Mouse (Mus musculus) right cerebral cortex, postnatal 4 days (tissue): ENCODE data around the gene Cdc14b.

Source experiments
- DNase-seq: peaks from one replicate; pipeline ENCODE4 v3.0.0-alpha.2; 2022

Cdc14b gene

DNA sequence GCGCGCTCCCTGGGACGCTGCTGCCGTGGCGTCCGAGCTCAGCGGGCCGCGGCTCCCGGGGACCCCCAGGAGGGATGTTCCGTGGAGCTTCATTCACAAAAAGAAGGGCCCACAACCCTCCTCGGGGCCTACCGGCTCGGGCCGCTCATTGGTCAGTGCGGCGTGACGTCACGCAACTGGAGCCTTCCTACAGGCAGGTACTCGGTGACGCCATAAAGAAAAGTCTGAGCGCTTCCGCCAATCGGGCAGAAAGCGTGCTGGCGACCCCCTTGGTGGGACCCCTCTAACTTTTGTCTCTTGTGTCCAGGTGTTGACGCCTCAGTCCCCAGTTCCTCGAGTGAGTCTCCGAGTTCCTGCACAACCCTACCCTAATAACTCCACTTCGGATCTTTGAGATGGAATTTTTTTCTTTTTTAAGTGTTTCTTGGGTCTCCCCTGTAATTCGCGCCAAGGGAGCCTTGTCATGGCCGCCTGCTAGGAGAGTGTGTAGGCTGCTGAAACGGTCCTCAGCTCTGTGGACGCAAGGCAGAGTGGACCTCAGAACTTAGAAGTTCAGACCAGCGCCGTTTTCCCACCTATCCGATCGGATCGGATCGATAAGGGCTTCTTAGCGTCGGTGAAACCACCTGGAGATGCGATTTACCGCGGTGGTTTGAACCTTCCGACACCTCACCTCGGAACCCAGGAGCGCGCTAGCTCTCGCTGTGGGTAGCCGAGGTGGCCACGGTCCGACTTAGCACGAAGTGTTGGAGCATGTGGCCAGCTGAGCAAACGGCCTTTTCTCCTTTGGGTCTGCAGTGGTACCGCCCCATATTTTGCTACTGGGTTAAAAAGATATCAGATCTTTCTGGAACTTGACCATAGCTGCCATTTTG is at the start of gene Cdc14b:
Gene Cdc14b, minus strand, starts transcription at position 412 of the 875 bp plus-strand sequence.
- peak; percentile 60 for DNase-seq

DNA sequence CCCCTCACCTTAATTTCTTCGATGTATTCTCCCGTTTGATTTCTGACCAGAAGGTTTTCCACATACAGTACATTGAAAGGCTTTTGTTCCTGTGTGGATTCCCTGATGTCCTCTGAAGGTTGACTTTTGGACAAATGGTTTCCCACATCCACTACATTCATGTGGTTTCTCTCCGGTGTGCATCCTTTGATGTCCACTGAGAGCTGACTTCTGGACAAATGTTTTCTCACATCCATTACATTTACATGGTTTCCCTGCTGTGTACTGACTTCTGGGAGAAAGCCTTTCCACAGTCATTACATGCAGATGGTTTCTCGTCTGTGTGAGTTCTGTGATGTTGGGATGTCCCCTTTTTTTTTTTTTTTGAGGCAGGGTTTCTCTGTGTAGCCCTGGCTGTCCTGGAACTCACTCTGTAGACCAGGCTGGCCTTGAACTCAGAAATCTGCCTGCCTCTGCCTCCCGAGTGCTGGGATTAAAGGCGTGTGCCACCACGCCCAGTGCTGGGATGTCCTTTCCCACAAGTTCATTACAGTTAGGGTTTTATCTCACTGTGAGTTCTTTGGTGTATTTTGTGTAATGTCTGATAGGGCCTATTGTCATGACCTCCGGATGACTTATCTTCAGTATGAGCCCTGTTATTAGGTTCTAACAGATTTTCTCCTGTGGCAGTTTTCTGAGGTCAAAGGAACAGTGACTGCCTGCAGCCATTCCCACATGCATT is 47.6 kb upstream of the Cdc14b start:
- no peak for DNase-seq

DNA sequence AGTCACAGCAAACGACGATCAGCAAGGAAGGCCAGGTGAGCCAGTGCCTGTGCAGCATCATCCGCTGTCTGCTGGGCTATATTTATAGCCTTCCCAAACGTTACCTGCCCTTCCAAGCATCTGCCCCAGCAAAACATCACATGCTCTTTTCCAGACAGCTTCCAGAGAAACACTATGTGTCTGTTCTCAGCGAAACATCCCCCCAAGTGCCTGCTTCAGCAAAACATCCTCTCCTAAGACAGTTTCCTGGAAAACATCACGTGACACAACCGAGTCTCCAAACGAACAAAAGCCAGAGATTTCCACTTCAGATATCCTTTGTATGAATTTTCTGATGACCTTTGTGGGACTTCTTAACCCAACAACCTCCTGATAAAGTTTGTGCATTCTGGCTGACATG is 45.2 kb upstream of the Cdc14b start:
- DNase-seq = no peak

DNA sequence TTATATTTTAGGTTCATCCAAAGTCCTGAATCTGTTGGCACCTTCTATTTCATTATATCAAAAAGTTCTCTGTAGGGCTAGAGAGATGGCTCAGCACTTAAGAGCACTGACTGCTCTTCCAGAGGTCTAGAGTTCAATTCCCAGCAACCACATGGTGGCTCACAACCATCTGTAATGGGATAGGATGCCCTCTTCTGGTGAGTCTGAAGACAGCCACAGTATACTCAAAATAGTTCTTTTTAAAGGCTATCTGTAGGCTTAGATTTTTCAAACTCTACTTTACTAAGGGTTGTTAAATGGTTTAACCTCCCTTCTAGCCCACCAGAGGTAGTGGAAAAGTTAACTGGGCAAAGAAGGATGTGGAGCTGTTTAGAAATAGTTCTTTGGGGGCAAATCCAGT is 44.7 kb upstream of the Cdc14b start:
- no peak for DNase-seq

DNA sequence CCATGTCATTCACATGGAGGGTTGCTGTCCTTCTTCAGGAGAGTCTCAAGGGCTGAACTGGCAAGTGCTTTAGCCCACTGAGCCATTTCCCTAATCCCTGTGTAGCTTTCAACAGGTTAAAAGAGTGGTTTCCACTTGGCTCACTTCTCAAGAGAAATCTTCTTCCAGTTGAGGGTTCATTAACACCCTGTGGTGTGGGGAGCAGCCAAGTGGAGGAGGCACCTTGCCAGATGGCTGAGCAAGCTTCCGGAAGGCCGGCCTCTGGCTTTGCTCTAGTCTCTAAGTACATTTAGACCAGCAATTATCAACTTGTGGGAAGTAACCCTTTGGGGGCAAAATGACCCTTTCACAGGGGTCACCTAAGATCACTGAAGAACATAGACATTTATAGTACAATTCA is 43.3 kb upstream of the Cdc14b start:
- DNase-seq = peak; percentile 28

DNA sequence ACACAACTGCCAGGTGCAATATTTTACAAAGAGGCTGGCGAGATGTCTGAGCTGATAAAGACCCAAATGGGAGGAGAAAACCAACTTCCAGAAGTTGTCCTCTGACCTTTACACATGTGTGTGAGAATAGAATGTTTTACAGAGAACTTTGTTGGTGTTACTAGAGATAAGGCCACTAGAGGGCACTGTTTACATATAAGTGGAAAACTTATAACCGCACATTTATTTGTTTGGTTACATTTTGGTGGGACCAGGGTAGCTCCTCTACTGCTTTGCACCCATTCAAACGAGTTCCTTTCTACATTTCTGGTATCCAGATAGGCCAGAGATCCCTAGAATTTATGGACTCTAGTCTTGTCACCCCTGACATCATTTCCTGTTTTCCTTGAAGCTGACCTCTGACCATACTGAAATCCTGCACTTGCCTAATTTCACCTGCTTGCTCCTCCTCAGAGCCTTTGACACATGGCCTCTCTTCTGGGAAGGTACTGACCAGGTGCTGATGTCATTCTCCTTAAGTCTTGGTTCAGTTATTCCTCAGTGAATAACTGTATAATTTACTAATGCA is 40.5 kb upstream of the Cdc14b start:
- DNase-seq = no peak

DNA sequence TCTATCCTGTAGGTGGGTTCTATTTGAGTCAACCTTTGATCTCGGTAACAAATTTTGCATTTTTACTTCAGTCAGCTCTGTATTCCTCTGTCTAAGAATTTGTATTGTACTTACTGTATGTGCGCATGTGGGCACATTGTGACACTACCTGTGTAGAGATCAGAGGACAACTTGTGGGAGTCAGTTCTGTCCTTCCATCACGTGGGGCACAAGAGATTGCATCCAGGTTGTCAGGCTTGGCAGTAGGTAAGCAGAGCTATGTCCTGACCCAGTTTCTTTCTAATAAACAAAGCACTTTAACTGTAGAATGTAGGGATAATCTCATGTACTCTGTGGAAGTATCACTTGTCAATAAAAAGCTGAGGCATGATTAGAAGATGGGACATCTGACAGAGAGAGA is 39.0 kb upstream of the Cdc14b start:
- no peak for DNase-seq

DNA sequence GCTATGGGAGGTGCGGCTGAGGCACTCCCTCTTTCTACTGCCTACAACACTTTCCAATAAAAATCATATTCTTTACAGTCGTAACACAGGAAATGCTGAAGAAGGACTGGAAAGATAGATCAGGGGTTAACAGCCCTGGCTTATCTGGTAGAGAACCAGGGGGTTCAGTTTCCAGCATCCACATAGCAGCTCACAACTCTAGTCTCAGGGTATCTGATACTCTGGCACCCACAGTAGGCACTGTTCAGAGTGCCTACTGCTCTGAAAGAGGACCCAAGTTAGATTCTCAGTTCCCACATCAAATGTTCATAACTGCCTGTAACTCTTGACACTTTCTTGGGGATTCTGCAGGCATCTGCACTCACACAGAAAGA is 37.8 kb upstream of the Cdc14b start:
- no peak for DNase-seq

DNA sequence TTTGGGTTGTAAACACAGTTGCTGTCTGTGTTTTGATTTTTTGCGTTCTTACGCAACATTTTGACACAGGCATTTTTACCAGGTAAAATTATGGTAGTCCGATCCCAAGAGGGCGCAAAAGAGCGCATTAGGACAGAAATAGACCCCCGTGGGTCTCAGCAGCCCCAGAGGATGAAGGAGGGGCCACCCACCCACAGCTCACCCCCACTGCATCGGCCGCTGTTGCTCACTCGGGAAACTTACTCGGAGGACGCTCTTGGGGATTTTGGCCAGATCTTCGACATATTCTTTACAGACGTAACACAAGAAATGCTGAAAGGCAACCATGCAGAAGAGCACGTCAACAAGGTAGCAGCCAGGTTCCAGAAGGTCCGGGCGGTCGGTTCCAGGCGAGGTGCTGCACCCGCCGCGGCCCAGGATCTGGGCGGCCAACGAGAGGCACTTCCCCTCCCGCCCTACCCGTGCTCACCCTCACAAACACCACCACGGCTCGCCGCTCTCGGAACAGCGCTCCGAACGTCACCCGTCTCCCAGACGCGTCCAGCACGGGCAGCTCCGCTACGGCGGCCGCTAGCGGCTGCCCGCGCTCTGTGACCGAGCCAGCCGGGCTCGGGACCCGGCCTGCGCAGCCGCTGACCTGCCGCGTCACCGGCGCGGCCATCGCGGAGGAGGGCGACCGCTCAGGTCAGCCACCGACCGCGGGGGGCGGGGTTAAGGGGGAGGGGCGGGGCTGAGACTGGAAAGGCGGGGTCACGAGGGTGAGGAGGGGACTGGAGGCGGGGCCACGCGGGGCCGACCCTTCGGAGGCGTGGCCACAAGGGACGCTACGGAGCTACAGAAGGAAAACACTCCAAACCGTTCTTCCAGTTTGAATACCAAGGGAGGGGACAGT is 37.2 kb upstream of the Cdc14b start, which contains the start of gene Aaed1:
Gene Aaed1, minus strand, starts transcription at position 687 of the 892 bp plus-strand sequence.
- peak; percentile 88 for DNase-seq

DNA sequence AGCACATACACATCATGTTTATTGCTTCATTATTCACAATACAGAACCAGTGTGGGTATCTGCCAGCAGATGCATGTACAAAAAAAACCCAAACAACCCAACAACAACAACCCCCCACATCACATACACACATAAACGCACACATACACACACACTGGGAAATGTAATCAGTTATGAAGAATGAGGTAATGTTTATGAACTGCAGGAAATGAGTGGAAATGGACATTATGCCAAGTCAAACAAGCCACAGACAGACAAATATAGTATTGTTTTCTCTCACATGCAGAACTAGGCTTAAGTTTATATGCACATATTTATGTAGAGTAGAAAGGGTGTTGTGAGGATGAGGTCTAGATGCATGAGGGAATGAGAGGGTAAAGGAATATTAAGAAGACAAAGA is 36.2 kb upstream of the Cdc14b start:
- DNase-seq = no peak

DNA sequence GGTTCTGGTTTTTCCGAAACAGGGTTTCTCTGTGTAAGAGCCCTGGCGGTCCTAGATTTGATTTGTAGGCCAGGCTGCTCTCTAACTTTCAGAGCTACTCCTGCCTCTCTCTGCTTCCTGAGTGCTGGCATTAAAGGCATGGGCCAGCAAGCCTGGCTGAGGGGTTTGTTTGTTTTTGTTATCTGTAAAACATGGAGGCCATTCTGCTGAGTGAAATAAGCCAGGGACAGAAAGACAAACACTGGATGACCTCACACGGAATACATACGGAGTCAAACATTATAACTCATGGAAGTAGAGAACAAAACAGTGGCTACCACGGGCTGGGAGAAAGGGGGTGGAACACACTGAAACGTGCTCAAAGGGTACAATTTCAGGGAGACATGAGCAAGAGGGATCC is 35.5 kb upstream of the Cdc14b start:
- DNase-seq = no peak

DNA sequence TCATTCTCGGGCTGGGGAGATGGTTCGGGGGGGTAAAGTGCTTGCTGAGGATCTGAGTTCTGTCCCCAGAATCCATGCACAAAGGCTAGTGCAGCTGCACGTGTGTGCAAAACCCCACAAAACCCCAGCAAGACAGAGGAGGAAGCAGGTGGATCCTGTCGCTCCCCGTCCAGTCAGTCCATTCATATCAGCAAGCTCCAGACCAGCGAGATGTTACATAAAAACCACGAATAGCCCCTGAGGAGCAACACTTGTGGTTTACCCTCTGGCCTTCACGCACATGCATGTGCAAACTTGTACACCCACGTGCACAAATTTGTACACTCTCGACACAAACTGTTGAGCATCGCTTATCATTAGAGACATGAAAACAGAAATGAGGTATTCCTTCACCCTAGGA is 34.8 kb upstream of the Cdc14b start:
- DNase-seq = no peak

DNA sequence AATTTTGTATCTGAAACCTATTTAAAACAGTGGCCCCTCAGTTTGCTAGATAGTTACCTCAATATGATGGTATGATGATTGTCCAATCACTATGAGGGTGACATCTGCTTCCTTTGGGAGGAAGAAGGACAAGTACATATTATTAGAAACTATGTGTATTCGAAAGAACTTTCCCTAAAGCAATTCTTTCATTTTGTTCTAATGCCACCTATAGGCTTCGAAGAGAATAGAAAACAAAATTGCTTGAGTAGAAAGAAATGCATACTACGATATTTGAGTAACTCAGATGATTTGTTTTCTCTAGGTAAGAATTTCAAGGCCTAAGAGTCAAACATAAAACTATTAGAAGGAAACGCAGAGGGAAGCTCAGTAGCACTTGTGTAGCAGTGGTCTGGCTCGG is 33.9 kb upstream of the Cdc14b start:
- DNase-seq = no peak

DNA sequence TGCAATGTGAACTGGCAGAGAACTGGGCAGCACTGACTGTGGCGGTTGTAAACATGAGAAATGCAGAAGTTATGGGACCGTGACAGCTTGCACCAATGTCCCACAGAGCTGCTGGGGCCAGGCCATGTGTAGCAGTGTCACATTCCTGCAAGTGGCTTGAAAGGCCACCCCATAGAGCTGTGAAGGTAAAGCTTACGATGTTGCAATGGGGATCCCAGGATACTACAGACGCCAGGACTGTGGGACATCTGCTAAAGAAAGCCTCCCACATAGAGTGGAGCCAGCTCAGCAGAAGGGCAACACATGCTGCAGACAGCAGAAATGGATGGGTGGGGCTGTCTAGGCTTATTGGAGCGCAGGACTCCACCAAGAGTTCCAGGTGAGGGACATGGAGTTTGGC is 32.4 kb upstream of the Cdc14b start:
- DNase-seq = no peak

DNA sequence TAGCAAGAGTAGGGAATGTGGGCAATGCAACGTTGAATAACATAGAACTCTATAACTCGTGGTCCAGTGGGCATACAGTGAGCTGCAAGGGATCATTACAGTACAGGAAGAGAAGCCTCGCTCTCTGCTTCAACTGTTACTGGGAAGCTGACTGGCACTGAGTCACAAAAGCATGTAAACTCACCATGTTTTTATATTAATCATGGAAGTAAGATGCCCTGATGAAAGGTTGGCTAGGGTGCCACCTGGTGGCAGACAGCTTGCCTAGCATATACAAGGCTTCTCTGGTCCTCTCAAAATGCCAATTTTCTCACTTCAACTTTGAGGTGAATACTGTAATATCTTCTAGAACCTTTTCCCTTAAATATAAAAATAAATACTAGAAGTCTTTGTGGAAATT is 31.0 kb upstream of the Cdc14b start:
- DNase-seq = peak; percentile 75

DNA sequence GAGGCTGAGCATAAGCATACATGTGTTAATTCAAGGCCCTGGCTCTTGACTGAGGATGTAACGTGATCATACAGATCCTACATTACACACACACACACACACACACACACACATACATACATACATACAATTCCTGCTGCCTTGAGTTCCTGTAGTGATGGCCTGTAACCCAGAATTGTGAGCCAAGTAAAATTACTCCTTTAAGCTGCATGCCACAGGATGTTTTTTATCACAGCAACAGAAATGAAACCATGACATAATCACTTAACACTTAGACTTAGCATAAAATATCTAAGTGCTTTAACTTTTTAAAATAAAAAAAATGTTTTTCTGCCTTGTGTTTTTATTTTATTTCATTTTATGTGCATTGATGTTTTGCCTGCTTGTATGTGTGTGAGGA is 24.0 kb upstream of the Cdc14b start:
- DNase-seq = no peak

DNA sequence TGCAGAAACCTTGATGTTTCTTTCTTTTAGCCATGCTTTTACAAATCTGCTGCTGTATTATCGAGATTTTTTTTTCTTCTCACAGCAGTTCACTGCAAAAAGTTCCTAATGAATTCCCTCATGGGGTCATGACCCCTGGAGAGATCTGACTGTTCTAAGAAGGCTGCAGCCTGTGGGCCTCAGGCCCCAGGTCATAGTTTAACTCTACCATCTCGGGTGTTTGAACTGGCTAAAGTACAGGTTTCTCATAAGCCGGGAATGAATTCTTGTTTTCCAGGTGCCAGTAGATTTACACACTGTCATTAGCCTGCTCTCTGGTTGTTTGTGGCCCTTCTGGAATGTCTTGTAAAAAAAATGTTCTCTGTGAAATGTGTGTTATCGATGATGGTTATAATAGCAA is 11.7 kb upstream of the Cdc14b start:
- no peak for DNase-seq

DNA sequence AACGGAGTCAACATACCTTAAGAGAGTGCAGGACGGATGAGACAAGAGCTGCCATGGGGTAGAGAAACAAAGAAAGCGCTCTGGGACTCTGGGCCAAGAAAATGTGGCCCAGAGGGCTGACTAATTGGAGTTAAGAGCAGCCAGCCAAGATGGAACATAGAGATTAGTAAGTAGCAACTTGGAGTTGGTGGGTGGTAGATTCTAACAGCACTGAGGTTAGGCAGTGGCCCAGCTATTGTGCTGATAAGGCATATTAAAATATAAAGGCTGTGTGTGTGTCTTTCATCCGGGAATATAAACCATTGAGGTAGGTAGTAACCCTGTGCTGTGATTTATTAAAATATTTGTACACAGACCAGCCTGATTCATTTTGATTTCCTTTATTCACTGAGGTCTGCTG is 11.2 kb upstream of the Cdc14b start:
- DNase-seq = no peak

DNA sequence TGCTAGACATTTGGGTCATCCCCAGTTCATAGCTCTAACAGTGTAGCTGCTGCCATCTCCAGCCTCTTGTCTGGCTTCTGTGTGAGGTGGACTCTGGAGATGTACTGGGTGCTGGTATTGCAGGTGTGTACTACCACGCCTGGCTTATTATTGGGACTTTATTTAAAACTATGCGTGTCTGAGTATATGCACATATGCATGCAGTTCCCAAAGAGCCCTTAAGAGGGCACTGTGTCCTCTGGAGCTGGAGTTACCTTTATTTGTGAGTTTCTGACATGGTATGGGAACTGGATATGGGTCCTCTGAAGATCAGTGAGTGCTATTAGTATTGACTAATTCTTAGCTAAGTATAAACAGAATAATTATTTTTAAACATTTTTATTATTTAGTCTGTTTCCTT is 9.6 kb upstream of the Cdc14b start:
- DNase-seq = no peak

DNA sequence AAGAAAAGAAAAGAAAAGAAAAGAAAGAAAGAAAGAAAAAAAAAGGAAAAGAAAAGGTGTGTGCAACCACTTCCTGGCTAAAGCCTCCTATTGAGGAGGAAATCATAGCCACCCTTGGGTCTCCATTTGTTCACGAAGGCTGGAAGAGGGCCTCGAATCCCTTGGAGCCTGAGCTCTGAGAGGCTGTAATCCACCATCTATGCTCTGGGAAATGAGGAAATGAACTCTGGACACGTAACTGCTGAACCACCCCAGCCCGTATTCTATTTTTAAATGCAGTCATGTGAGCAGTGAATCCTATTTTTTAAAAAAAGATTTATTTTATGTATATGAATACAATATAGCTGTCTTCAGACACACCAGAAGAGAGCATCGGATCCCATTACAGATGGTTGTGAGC is 5.8 kb upstream of the Cdc14b start:
- no peak for DNase-seq

DNA sequence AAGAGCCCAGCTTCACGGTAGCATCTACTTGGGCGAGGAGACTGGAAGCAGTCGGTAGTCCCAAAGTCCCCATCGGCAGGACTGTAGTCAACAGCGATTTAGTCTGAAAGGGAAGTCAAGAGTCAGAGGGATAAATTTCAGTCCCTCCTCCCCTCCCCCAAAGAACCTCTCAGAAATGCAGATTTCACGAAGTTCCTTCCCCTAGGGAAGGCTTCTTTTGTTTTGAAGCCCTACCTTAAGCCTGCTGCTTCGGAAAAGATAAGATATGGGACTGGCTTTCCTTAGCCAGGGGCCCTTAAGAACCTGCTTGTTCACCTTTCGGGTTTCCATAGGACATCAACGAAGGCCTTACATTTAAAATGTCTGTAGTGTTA is 651 bp upstream of the Cdc14b start:
- DNase-seq = no peak

DNA sequence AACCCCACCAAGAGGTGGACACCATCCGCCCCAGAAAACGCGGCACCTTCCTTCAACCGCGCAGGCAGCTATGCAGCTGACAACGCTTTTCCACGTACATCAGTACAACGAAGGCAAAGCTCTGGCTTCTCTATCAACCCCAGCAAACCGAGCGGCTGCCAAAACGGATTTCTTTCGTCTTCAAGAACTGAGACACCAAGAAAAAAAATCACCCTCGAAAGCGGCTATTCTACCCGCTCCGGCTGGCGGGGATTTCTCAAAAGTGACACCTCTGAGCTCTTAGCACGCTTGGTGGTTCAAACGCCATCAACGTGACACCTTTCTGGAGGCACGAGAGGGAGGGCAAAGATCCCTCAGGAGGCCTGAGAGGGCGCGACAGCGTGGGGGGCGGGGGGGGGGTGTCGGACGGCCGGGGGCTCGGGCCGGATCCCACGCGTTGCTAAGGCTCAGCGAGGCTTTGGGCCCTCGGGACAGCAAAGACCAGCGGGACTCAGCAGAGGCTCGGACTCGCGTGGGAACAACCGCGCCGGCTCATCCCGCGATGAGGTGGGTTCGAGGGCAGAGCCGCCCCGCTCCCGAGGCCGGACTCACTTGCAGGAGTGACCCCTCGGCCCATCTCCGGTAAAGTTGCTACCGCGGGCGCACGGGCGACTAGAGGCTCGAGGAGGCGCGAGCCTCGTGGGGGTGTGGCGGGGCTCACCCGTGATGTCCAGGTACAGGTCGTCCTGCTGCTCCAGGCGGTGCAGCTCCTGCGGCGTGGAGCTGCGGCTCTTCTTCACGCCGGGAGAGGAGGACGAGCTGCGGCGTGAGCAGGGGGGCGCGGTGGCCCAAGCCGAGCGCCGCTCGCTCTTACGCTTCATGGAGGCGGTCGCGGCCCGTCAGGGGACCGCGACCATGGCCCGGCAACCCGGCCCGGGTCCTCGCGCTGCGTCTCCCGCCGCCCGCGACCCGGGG is 922 bp downstream of the Cdc14b start:
- peak; percentile 39 for DNase-seq
